Mouse (Mus musculus) T-helper 17 cell (primary cell): ENCODE data around the gene Rras.

Experiments used
- in situ Hi-C, 2 experiments: fragments of 300-600 bp; cut with MboI, MseI; formaldehyde crosslinking; loops; 1 replicate in 1 of 2; 2 replicates in 1 of 2; pipeline ENCODE4 v1.15.1; 2025; ENCODE audit warnings: high pct_unique_total_duplicates in 2 of 2

Rras gene

GRCm38 (mm10) chr7:45024281-45025248, 6.8 kb downstream of the Rras start:
- in situ Hi-C loops: loop anchor here (5.0 to 25.0 kb wide), 3 partner anchors 38 to 1813 kb away; partner anchors contain the start of genes Ldha (in 2 of the 2), Nosip (in 1 of the 2) and Prrg2 (in 1 of the 2)

- in situ Hi-C loops: loop anchor here in 1 of 2 experiments (5.0 kb wide), 1 partner anchor 37 kb away; the partner anchor contains the start of genes Nosip and Prrg2
Measured at GRCm38 (mm10) chr7:45025601-45026220, 8.0 kb downstream of the Rras start.

DNA sequence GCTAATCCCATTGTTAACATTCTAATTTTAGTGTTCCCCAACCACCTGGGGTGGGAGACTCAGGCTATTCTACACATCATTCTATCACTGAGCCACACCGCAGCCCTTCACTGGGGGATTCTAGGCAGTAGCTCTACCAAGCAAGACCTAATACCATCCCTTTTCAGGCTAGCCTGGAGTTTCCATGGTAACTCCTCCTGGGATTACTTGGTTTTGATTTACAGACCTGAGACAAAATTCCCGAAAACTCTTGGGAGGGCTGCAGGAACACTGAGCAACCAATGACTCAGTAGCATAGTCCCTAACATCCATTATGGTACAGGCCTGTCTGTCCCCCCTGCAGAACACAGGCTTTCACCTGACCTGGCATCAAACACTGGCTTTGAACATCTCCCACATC, 8.5 kb downstream of the Rras start:
- in situ Hi-C loops: loop anchor here in 1 of 2 experiments (5.0 kb wide), 1 partner anchor 36 kb away; the partner anchor contains the start of genes Nosip and Prrg2

- in situ Hi-C loops: loop anchor here in 1 of 2 experiments (5.0 kb wide), 1 partner anchor 35 kb away; the partner anchor contains the start of genes Nosip and Prrg2
Measured at GRCm38 (mm10) chr7:45027761-45028160, 10.0 kb downstream of the Rras start.

DNA sequence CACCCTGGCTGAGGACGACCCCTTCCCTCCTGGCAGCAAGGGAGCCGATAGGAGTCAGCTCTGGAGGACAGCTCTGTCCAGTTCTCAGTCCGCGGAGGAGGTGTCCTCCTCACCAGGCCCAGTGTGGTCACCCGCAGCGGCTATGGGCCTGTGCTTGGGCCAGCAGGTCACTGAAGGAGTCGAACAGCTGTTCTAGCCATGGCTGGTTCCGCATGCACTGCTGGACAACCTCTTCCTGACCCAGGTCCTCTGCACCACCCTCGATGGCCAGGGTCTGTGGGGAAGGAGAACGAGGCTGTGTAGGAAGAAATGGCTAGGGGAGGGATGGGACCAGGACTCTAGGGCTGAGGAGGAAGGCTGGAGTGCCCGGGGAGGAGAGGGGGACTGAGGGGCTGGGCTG, 10.6 kb downstream of the Rras start:
- in situ Hi-C loops: loop anchor here in 1 of 2 experiments (5.0 kb wide), 1 partner anchor 34 kb away; the partner anchor contains the start of genes Nosip and Prrg2

- in situ Hi-C loops: loop anchor here in 1 of 2 experiments (5.0 kb wide), 1 partner anchor 32 kb away; the partner anchor contains the start of genes Nosip and Prrg2
Measured at GRCm38 (mm10) chr7:45029995-45030394, 12.2 kb downstream of the Rras start.

GRCm38 (mm10) chr7:45030857-45031256, 13.1 kb downstream of the Rras start:
- in situ Hi-C loops: no loop called here

- in situ Hi-C loops: no loop called here
Measured at GRCm38 (mm10) chr7:45033722-45034359, 16.1 kb downstream of the Rras start.

DNA sequence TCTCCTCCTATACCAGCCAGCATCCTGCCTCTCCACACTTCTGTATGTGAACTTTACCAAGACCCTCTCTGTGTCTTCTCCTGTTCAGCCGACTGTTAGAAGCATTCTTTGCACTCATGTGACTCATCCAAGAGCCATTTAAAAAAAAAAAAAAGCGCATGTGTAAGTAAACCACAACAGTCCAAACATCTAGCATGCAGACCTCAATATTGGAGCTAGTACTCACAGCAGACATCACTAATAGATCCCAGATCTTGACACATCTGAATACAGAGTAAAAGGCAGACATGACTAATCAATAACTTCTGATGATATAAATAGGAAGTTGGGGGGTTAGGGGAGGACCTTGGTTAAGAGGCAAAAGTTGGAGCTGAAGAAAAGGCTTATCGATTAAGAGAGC, 17.9 kb downstream of the Rras start:
- in situ Hi-C loops: no loop called here

GRCm38 (mm10) chr7:45036702-45037101, 18.9 kb downstream of the Rras start:
- in situ Hi-C loops: no loop called here

GRCm38 (mm10) chr7:45037720-45038361, 20.1 kb downstream of the Rras start:
- in situ Hi-C loops: no loop called here

- in situ Hi-C loops: no loop called here
Measured at GRCm38 (mm10) chr7:45038411-45038810, 20.6 kb downstream of the Rras start.

GRCm38 (mm10) chr7:45040851-45041250, 23.1 kb downstream of the Rras start:
- in situ Hi-C loops: no loop called here

- in situ Hi-C loops: no loop called here
Measured at GRCm38 (mm10) chr7:45043307-45043706, 25.5 kb downstream of the Rras start.

- in situ Hi-C loops: no loop called here
Measured at GRCm38 (mm10) chr7:45045741-45046140, 28.0 kb downstream of the Rras start.

- in situ Hi-C loops: no loop called here
Measured at GRCm38 (mm10) chr7:45046853-45047350, 29.1 kb downstream of the Rras start.

GRCm38 (mm10) chr7:45047491-45047890, 29.7 kb downstream of the Rras start:
- in situ Hi-C loops: no loop called here

DNA sequence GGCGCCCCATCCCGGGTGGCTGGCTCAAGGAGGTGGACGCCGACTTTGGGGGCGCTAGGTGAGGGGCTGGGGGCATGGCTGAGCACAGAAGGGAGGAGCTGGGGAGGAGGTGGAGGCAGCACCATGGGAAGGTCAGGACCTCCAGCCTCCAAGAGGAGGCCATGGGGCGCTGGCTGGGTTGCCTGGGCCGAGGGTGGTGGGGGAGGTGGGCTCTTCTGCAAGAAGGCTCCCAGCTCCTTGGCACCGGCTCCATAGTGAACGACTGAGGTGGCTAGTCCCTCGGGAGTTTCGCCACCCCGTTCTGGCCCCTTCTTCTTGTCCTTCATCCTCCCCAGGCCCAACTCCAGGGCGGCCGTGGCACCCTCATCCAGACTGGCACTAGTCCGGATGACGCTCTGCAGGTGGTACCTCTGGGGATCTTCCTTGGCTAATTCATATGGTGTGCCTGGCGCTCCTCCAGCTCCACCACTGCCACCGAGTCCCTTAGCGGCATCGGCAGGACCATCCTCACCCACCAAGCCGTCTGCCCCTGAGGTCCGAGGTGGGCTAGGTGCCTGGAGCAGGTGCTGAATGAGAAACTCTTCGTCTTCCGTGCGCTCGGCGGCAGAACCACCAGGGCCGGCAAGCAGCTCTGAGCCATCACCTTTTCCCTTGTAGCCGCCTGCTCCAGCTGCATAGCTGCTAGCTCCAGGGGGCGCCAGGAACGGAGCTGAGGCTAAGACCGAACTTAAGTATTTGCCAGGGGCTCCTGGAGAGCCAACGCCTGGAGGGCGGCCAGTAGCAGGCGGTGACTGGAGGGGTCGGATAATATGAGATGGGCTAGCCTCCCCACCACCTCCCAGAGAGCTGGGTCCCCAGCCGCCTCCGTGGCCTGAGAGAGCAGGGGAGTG, 30.5 kb downstream of the Rras start:
- in situ Hi-C loops: no loop called here

DNA sequence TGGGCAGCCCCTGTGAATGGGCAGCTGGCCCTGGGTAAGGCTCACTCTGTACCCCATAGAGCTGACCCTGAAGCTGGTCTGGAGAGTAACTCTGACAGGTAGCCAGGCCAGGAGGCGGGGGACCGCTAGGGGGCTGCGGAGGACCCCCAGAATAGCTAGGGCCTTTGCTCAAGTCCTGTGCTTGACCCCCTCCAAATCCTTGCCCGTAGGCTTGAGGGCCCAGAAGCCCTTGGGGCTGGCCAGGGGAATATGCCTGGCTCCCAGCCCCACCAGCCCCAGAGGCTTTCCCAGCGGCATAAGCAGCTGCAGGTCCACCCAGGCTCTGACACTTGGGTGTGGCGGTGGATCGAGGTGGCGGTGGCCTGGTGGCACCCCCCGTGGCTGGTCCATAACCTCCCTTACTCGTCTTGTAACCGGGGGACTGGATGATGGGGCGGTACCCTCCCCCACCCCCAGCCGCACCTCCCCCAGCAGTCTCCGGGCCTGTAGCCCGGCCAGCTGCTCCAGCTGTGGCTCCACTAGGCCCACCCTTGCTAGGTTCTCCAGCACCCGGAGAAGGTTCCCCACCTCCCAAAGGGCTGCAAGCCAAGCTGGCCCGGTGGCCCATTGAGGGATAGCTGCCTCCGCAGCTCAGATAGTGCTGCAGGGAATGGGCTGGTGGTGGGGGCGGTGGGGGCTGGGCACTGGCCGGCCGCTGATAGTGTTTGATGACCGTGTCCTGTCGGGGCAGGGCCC, 31.3 kb downstream of the Rras start:
- in situ Hi-C loops: no loop called here
